Mouse (Mus musculus) ES-E14 (cell line): ENCODE measurements at regions not wholly inside any gene's neighbourhood (a gene's known extent, or its start where the extent isn't known, plus 50 kb on each side); places are given as distances from the start of the nearest gene placed in this dataset.

Source experiments
- DNase-seq: peaks from one replicate; pipeline ENCODE4 v3.0.0-alpha.2; 2013; ENCODE audit warnings: low read depth, low spot score
- H3K27ac ChIP-seq: 2 replicates; pipeline ENCODE4 v1.5.1; 2012; ENCODE audit warnings: low read depth, mild to moderate bottlenecking, low read length, moderate library complexity, mixed read lengths; ENCODE audit not compliant: poor library complexity, insufficient read depth, severe bottlenecking
- H3K36me3 ChIP-seq: 2 replicates; pipeline ENCODE4 v1.6.1; 2012; ENCODE audit warnings: mild to moderate bottlenecking, low read length, moderate library complexity, mixed read lengths; ENCODE audit not compliant: control insufficient read depth, poor library complexity, insufficient read depth, severe bottlenecking
- H3K4me1 ChIP-seq, 2 experiments: fragments of 150-350 bp in 1 of 2; sonication (generic) in 1 of 2; 2 replicates each; pipeline ENCODE4 v1.6.1; 2012; ENCODE audit warnings: low read length in 2 of 2, mild to moderate bottlenecking in 1 of 2, mixed read lengths in 1 of 2; ENCODE audit not compliant: control insufficient read depth in 2 of 2, insufficient read depth in 2 of 2, poor library complexity in 1 of 2
- H3K4me3 ChIP-seq, 2 experiments: fragments of 150-350 bp in 1 of 2; sonication (generic) in 1 of 2; 2 replicates each; pipeline ENCODE4 v1.5.1; 2012; ENCODE audit warnings: low read length in 2 of 2, low read depth in 1 of 2, mild to moderate bottlenecking in 1 of 2, mixed read lengths in 1 of 2; ENCODE audit not compliant: insufficient read depth in 1 of 2, poor library complexity in 1 of 2, severe bottlenecking in 1 of 2
- H3K9ac ChIP-seq: 2 replicates; pipeline ENCODE4 v1.6.1; 2012; ENCODE audit warnings: low read depth, mild to moderate bottlenecking, low read length, mixed read lengths; ENCODE audit not compliant: poor library complexity, insufficient read depth, severe bottlenecking
- H3K9me3 ChIP-seq: fragments of 150-350 bp; sonication (generic); 2 replicates; pipeline ENCODE4 v1.6.1; 2012; ENCODE audit warnings: low read depth, mild to moderate bottlenecking, low read length; ENCODE audit not compliant: control insufficient read depth, insufficient read depth
- CHD2 ChIP-seq: IDR thresholded peaks from 2 replicates; pipeline ENCODE4 v1.6.1; 2014; ENCODE audit warnings: mild to moderate bottlenecking, low read depth, low read length, inconsistent platforms
- HCFC1 ChIP-seq: IDR thresholded peaks from 2 replicates; pipeline ENCODE4 v1.6.1; 2012; ENCODE audit warnings: low read length, inconsistent platforms, borderline replicate concordance; ENCODE audit not compliant: insufficient read depth
- MAFK ChIP-seq: IDR thresholded peaks from 2 replicates; pipeline ENCODE4 v1.6.1; 2014; ENCODE audit warnings: mild to moderate bottlenecking, low read depth, low read length, inconsistent platforms; ENCODE audit not compliant: insufficient read depth
- ZC3H11A ChIP-seq: IDR thresholded peaks from 2 replicates; pipeline ENCODE4 v1.6.1; 2012; ENCODE audit warnings: low read depth, mild to moderate bottlenecking, inconsistent platforms, low read length, borderline replicate concordance
- ZNF384 ChIP-seq: IDR thresholded peaks from 2 replicates; pipeline ENCODE4 v1.6.1; 2012; ENCODE audit warnings: low read depth, low read length, inconsistent platforms
- in situ Hi-C, 2 experiments: fragments of 600-800 bp; cut with MboI; formaldehyde crosslinking; loops; one replicate each; pipeline ENCODE4 v1.15.1; 2025; ENCODE audit warnings: low sequenced_read_pairs in 2 of 2, inconsistent platforms in 1 of 2; ENCODE audit not compliant: unreplicated experiment in 2 of 2

GRCm38 (mm10) chr4:105569671-105570070 is 220.0 kb upstream of the Gm12728 start:
- Histone ChIP-seq H3K9ac (no peak overlapping the region), H3K9me3 (no peaks in the 10 kb centered on the region), H3K4me3 (no peak overlapping the region), H3K27ac (no peak overlapping the region), H3K36me3 (no peaks in the 10 kb centered on the region), H3K4me1 (peaks cover 0 to 2% of the 10 kb centered on the region in 2 experiments; a peak in 1 of 4 replicates)
- in situ Hi-C loops: no loop called here
- TF ChIP-seq ZC3H11A (no peak), ZNF384 (no peak), CHD2 (no peak), HCFC1 (no peak), MAFK (no peak)
- DNase-seq: no peak

DNA sequence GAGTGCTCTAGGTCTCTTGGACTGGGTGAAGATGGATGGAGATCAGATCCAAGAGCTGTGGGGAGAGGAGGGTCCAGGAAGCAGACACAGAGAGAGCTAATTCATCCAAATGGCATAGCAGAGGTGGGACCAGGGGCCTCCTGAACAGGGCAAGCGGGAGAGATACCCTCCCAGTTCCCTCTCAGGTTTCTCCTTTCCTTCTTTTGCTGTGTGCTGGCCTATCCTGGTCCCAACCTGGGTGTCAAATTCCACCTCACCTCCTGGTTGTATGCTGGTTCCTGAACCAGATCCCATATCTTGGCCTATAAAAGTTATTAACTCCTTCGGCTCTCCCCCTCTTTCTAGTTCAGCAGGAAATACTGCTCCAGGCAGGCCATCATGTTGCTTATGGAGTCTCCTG is 214.1 kb upstream of the Gm12728 start:
- Histone ChIP-seq H3K36me3 (no peaks in the 10 kb centered on the region), H3K9ac (no peak overlapping the region), H3K27ac (no peak overlapping the region), H3K4me3 (no peak overlapping the region), H3K4me1 (no peaks in the 10 kb centered on the region), H3K9me3 (no peaks in the 10 kb centered on the region)
- TF ChIP-seq HCFC1: no peak
- no peak for TF ChIP-seq ZC3H11A
- TF ChIP-seq ZNF384: no peak
- no peak for TF ChIP-seq MAFK
- DNase-seq: no peak
- in situ Hi-C loops: no loop called here

DNA sequence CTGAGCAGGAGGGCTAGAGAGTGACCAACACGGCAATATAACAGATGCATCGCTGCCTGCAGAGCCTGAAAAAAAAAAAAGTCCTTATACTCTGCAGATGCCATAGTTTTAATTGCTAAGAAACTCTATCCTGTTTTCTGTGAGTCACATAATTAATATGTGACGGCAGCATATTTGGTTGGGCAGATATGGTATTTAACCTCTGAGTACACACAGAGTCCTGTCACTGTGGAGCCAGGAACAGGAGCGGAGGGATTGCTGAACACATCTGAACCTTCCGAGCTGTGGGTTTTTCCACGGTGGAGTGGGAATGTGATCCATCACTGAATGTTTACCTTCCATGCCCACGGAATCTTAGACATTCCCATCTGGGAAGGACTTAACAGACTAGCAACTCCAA is 208.7 kb upstream of the Gm12728 start:
- H3K9ac ChIP-seq: no peak overlapping the region
- H3K9me3 ChIP-seq: no peaks in the 10 kb centered on the region
- TF ChIP-seq ZC3H11A (no peak), MAFK (no peak), CHD2 (no peak), HCFC1 (no peak), ZNF384 (no peak)
- H3K4me1 ChIP-seq: no peaks in the 10 kb centered on the region
- no peak overlapping the region for H3K4me3 ChIP-seq
- in situ Hi-C loops: no loop called here
- H3K36me3 ChIP-seq: no peaks in the 10 kb centered on the region
- no peak for DNase-seq
- no peak overlapping the region for H3K27ac ChIP-seq

DNA sequence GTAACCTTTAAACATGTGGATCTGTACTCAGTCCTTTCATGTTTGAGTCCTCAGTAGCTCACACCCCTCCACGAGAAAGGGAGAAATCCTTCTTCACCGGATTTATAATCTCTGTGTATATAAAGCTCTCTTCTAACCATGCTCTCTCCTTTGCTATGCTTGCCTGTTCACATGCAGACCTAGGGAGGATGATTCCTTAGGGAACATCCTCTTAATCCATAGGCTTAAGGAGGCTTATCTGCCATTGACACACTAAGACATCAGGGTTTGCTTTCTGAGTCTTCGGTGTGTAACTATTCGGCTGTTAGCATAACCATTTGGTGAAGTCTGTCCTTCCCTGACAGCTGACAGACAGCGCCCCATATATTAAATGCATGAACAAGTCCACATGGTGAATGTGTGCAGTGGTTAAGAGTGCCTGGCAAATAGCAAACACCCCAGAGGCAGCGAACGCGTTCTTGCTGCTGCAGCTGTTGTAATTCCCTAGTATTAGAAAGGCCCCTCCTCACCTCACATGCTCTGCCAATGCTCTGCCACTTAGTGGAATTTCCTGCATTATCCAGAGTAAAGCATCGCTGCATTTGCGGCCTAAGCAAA is 205.2 kb upstream of the Gm12728 start:
- Histone ChIP-seq H3K27ac (no peak overlapping the region), H3K4me1 (no peaks in the 10 kb centered on the region), H3K4me3 (no peak overlapping the region), H3K36me3 (no peaks in the 10 kb centered on the region), H3K9me3 (no peaks in the 10 kb centered on the region), H3K9ac (no peak overlapping the region)
- TF ChIP-seq MAFK (no peak), ZC3H11A (no peak), CHD2 (no peak), HCFC1 (no peak), ZNF384 (no peak)
- no peak for DNase-seq
- in situ Hi-C loops: no loop called here

- Histone ChIP-seq H3K4me1 (peaks cover 0 to 4% of the 10 kb centered on the region in 2 experiments; a peak in 1 of 4 replicates), H3K9ac (no peak overlapping the region), H3K4me3 (no peak overlapping the region), H3K27ac (no peak overlapping the region), H3K9me3 (no peaks in the 10 kb centered on the region), H3K36me3 (no peaks in the 10 kb centered on the region)
- in situ Hi-C loops: no loop called here
- DNase-seq: peak; percentile 11
- no peak for TF ChIP-seq ZC3H11A
- TF ChIP-seq MAFK: no peak
- 0 out of 2 replicates have a peak, but pooled peaks have one; percentile 62 for TF ChIP-seq CHD2
- TF ChIP-seq ZNF384: no peak
Observed at GRCm38 (mm10) chr4:105603661-105604060, 186.0 kb upstream of the Gm12728 start.
